14 mouse cellular contexts compared by ENCODE assay signal in the genomic region with DNA sequence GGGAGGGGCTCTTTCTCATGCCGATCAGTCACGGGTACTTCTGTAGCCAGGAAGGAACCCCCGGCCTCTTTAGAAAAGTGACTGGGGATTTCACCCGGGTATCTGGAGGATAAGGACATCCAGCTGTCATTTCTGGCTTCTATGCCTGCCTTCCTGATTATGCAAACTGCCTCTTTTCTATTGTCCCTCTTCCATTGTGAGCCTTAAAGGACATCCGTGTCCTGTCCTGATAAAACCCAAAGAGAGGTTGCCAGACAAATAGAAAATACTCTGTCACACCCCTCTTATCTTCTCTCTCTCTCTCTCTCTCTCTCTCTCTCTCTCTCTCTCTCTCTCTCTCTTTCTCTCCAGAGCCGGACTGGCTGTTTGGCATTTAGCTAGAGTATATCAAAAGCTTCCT. TPM values are rescaled to one million over a fixed set of nuclear protein-coding genes. Genes with fewer than 3 reads are reported as not detected.
DNase-seq lines count a peak whose midpoint lies in the region; ATAC-seq and TF ChIP-seq lines count a peak whose summit lies in the region.
"Had no signal": no experiment of that assay in that cellular context is flagged by ENCODE, and none has a peak within 500 bp of the region (broad histone marks: within the 10 kb centered on the region; RNA-seq: fewer than 3 reads in every experiment).

No protein-coding gene starts in this region.

- no peaks in the 10 kb centered on the region for H3K79me2 ChIP-seq in heart, adult 2 months (replicated peaks; ENCODE audit: control insufficient read depth, insufficient read depth, low read length)

- H3K4me2 ChIP-seq in hindbrain, embryonic 11.5 days (replicated peaks; ENCODE audit: low read depth, low read length) = 0 out of 2 replicates have a peak overlapping the region, but pooled peaks have one; percentile 7
- H3K4me2 ChIP-seq in lung, postnatal 0 days (replicated peaks; ENCODE audit: low read depth, low read length) = no peak overlapping the region
- peak overlapping the region; percentile 20 for H3K4me2 ChIP-seq in midbrain, postnatal 0 days (ENCODE audit: low read depth, low read length, poor library complexity, severe bottlenecking)

- H3K36me3 ChIP-seq in heart, adult 2 months (ENCODE audit: control insufficient read depth, insufficient read depth, low read length) = no peaks in the 10 kb centered on the region
- H3K36me3 ChIP-seq in hindbrain, embryonic 11.5 days (ENCODE audit: control insufficient read depth, insufficient read depth, low read length) = no peaks in the 10 kb centered on the region
- H3K36me3 ChIP-seq in lung, postnatal 0 days (ENCODE audit: insufficient read depth, low read length) = no peaks in the 10 kb centered on the region
- no peaks in the 10 kb centered on the region for H3K36me3 ChIP-seq in midbrain, postnatal 0 days (ENCODE audit: insufficient read depth, low read length)

- DNase-seq in heart, postnatal 10 days = peak; percentile 22 to 34
- DNase-seq in heart, adult 2 months = no peak
- peak; percentile 26 for DNase-seq in hindbrain, embryonic 11.5 days (ENCODE audit: low spot score)
- DNase-seq in lung, postnatal 0 days (ENCODE audit: low spot score) = peak; percentile 79
- no peak for DNase-seq in midbrain, postnatal 0 days (ENCODE audit: low spot score)
- DNase-seq in thymus, postnatal 0 days (ENCODE audit: low spot score) = no peak
- no peak for DNase-seq in left cerebral cortex, adult 18-20 months (ENCODE audit: low spot score in 2 of 2)
- DNase-seq in right cerebral cortex, postnatal 25 days = no peak
- DNase-seq: gastrocnemius, postnatal 25 days; kidney, adult 18-20 months; layer of hippocampus, postnatal 36 days; spleen, adult 18-20 months had no signal

- no peak overlapping the region for H3K27ac ChIP-seq in heart, adult 2 months
- H3K27ac ChIP-seq in hindbrain, embryonic 11.5 days (ENCODE audit: low read depth, low read length) = no peak overlapping the region
- peak overlapping the region; percentile 74 for H3K27ac ChIP-seq in lung, postnatal 0 days (ENCODE audit: low read length)
- no peak overlapping the region for H3K27ac ChIP-seq in midbrain, postnatal 0 days (ENCODE audit: low read depth, low read length)

- TF ChIP-seq EP300 in heart, adult 2 months (IDR thresholded peaks at IDR 0.05; ENCODE audit: insufficient read depth, low read depth, low read length) = no peak
- peak; percentile 79 for TF ChIP-seq EP300 in lung, postnatal 0 days (IDR thresholded peaks at IDR 0.05)

- no peaks in the 10 kb centered on the region for H3K27me3 ChIP-seq in heart, adult 2 months (ENCODE audit: control insufficient read depth, insufficient read depth, low read length)
- H3K27me3 ChIP-seq in hindbrain, embryonic 11.5 days (ENCODE audit: control insufficient read depth, insufficient read depth, low read length) = no peaks in the 10 kb centered on the region
- no peaks in the 10 kb centered on the region for H3K27me3 ChIP-seq in lung, postnatal 0 days (replicated peaks; ENCODE audit: insufficient read depth, low read length)
- no peaks in the 10 kb centered on the region for H3K27me3 ChIP-seq in midbrain, postnatal 0 days (ENCODE audit: insufficient read depth, low read length)

- H3K9ac ChIP-seq in heart, adult 2 months (ENCODE audit: low read depth, low read length) = no peak overlapping the region
- H3K9ac ChIP-seq in hindbrain, embryonic 11.5 days (ENCODE audit: low read depth, low read length) = no peak overlapping the region
- H3K9ac ChIP-seq in lung, postnatal 0 days (replicated peaks; ENCODE audit: low read depth) = no peak overlapping the region
- peak overlapping the region; percentile 36; the same call in 1 of the 2 replicates for H3K9ac ChIP-seq in midbrain, postnatal 0 days (replicated peaks; ENCODE audit: low read length, poor library complexity, severe bottlenecking)

- H3K4me3 ChIP-seq in heart, adult 2 months = no peak overlapping the region
- H3K4me3 ChIP-seq in hindbrain, embryonic 11.5 days (ENCODE audit: low read depth, low read length) = no peak overlapping the region
- H3K4me3 ChIP-seq in lung, postnatal 0 days (ENCODE audit: low read depth, low read length) = no peak overlapping the region
- H3K4me3 ChIP-seq in midbrain, postnatal 0 days (ENCODE audit: low read depth, low read length) = no peak overlapping the region

- WGBS in heart, adult 2 months = 0% methylated on average over 6 of the region's 6 CpGs
- 2% methylated on average over 6 of the region's 6 CpGs for WGBS in hindbrain, embryonic 11.5 days
- WGBS in lung, postnatal 0 days = under 1% methylated on average over 6 of the region's 6 CpGs
- WGBS in midbrain, postnatal 0 days = 2% methylated on average over 6 of the region's 6 CpGs

- 0 out of 2 replicates have a peak, but pooled peaks have one; percentile 35 for ATAC-seq in hindbrain, embryonic 11.5 days (ENCODE audit: low FRiP score)
- ATAC-seq in lung, postnatal 0 days = peak; percentile 72
- no peak for ATAC-seq in midbrain, postnatal 0 days (ENCODE audit: low FRiP score)
- ATAC-seq: activated CD4-positive, CD25-positive, alpha-beta regulatory T cell, adult 4 months had no signal

- intact Hi-C loops in heart, postnatal 10 days (cut with DNase I) = no loop called here
- intact Hi-C loops in heart, adult 2 months (cut with DNase I) = loop anchor here (5.0 kb wide), 1 partner anchor 495 kb away; no protein-coding TSS in a partner anchor

- H3K4me1 ChIP-seq in heart, adult 2 months (ENCODE audit: control insufficient read depth, insufficient read depth, low read length) = no peaks in the 10 kb centered on the region
- peaks cover 2% of the 10 kb centered on the region; the same call in 1 of the 2 replicates for H3K4me1 ChIP-seq in hindbrain, embryonic 11.5 days (replicated peaks; ENCODE audit: control insufficient read depth, insufficient read depth, low read length)
- H3K4me1 ChIP-seq in lung, postnatal 0 days (ENCODE audit: insufficient read depth, low read depth, low read length) = peaks cover 3% of the 10 kb centered on the region; the same call in 1 of the 2 replicates
- 0 out of 2 replicates have a peak, but pooled peaks cover 5% of the 10 kb centered on the region for H3K4me1 ChIP-seq in midbrain, postnatal 0 days (ENCODE audit: insufficient read depth, low read length)

- H3K9me3 ChIP-seq in hindbrain, embryonic 11.5 days (ENCODE audit: control insufficient read depth, low read length) = no peaks in the 10 kb centered on the region
- no peaks in the 10 kb centered on the region for H3K9me3 ChIP-seq in lung, postnatal 0 days (ENCODE audit: low read length)
- H3K9me3 ChIP-seq in midbrain, postnatal 0 days (ENCODE audit: low read length) = no peaks in the 10 kb centered on the region

- no peak for TF ChIP-seq CTCF in heart, adult 2 months (IDR thresholded peaks at IDR 0.05)
- TF ChIP-seq CTCF in lung, postnatal 0 days (IDR thresholded peaks at IDR 0.05) = no peak
- TF ChIP-seq CTCF in midbrain, postnatal 0 days (IDR thresholded peaks at IDR 0.05) = no peak

- no peak for TF ChIP-seq POLR2A in heart, adult 2 months (IDR thresholded peaks at IDR 0.05; ENCODE audit: insufficient read depth, low read depth, low read length)

RNA-seq across cellular contexts. Expression of gene Glp1r, which starts 19.4 kb away (rescaled TPM):
- total RNA-seq in heart, postnatal 10 days (2021) = under 1 TPM; 0.55 to 0.60 TPM
- total RNA-seq in heart, adult 2 months (2021) = under 1 TPM; 0.16 to 0.25 TPM
- 0.29 and 0.64 TPM in 2 replicates for polyA plus RNA-seq in heart, adult 2 months (2012; rRNA removed)
- 0.03 and 0.23 TPM in 2 replicates for polyA plus RNA-seq in hindbrain, embryonic 11.5 days (2014; fragmentation: Nextera tagmentation; extraction: Ambion mirVana)
- 17.8 and 19.9 TPM in 2 replicates for polyA plus RNA-seq in lung, postnatal 0 days (2015; fragmentation: Nextera tagmentation; extraction: Ambion mirVana)
- 3.3 and 3.4 TPM in 2 replicates for total RNA-seq in midbrain, postnatal 0 days (2014; rRNA removed)
- 1.2 and 1.5 TPM in 2 replicates for polyA plus RNA-seq in midbrain, postnatal 0 days (2015; fragmentation: Nextera tagmentation; extraction: Ambion mirVana)
- 0.04 and 0.06 TPM in 2 replicates for polyA plus RNA-seq in thymus, postnatal 0 days (2015; fragmentation: Nextera tagmentation; extraction: Ambion mirVana)
- under 1 TPM; 0.56 to 0.65 TPM for total RNA-seq in left cerebral cortex, adult 18-20 months (2021)
- total RNA-seq: common myeloid progenitor, adult 5-6 weeks; gastrocnemius, postnatal 25 days had no signal

Comparison
In these comparisons a context has a peak if more than half of its experiments do, and no peak if none do; other contexts are left out.
1. DNase-seq: peak in heart, postnatal 10 days (2 of 2), hindbrain, embryonic 11.5 days (single experiment) and lung, postnatal 0 days (single experiment); none in heart, adult 2 months (0 of 2), midbrain, postnatal 0 days (single experiment), thymus, postnatal 0 days (single experiment), left cerebral cortex, adult 18-20 months (0 of 2) and right cerebral cortex, postnatal 25 days (single experiment).